Mouse (Mus musculus): ENCODE data around the gene Tcte3.

GRCm38 (mm10) chr17:15065391-15066024 lies 24.2 kb upstream of the Tcte3 start:
- TF ChIP-seq GATA1 (IDR thresholded peaks at IDR 0.05; ENCODE audit: borderline replicate concordance, low read length) (no peak), FLI1 (IDR thresholded peaks at IDR 0.05; ENCODE audit: low read length) (no peak)
